15 mouse cellular contexts compared by ENCODE assay signal in genomic region chr16:24445473-24445872, GRCm38 (mm10).
"Had no signal": no experiment of that assay in that cellular context is flagged by ENCODE, and none has a peak within 500 bp of the region (broad histone marks: within the 10 kb centered on the region; RNA-seq: fewer than 3 reads in every experiment).

No protein-coding gene starts in this region.

- ATAC-seq: intestine, embryonic 16.5 days had no signal

- DNase-seq: kidney, adult 9 months; kidney, postnatal 10 days; layer of hippocampus, adult 9-11 months; layer of hippocampus, postnatal 36 days; liver, embryonic 13.5 days; lung, adult 18-20 months; lung, postnatal 36 days; midbrain, embryonic 14.5 days; right cerebral cortex, postnatal 4 days; thymus, adult 2 months; thymus, postnatal 25 days had no signal

- H3K27ac ChIP-seq: limb, embryonic 15.5 days; liver, embryonic 13.5 days; neural tube, embryonic 12.5 days; stomach, embryonic 15.5 days had no signal

- H3K9me3 ChIP-seq: limb, embryonic 15.5 days; liver, embryonic 13.5 days; neural tube, embryonic 12.5 days; stomach, embryonic 15.5 days had no signal

- H3K9ac ChIP-seq: limb, embryonic 15.5 days; liver, embryonic 13.5 days; neural tube, embryonic 12.5 days; stomach, embryonic 15.5 days had no signal

- H3K36me3 ChIP-seq: liver, embryonic 13.5 days; neural tube, embryonic 12.5 days; stomach, embryonic 15.5 days had no signal

- H3K27me3 ChIP-seq: limb, embryonic 15.5 days; liver, embryonic 13.5 days; neural tube, embryonic 12.5 days; stomach, embryonic 15.5 days had no signal

- H3K4me2 ChIP-seq: limb, embryonic 15.5 days; liver, embryonic 13.5 days; neural tube, embryonic 12.5 days; stomach, embryonic 15.5 days had no signal

- H3K4me3 ChIP-seq: limb, embryonic 15.5 days; liver, embryonic 13.5 days; neural tube, embryonic 12.5 days; stomach, embryonic 15.5 days had no signal
